Mouse (Mus musculus) monocyte, adult 2 months (primary cell): ENCODE results near the gene Zfp934.
"Not testable (repeated sequence)": the region's sequence is repeated elsewhere in the genome, so short reads cannot be mapped to it uniquely, and the experiment has no call there.

ENCODE experiments used
- DNase-seq, 2 experiments: peaks; one replicate each; pipeline ENCODE4 v3.0.0; 2022; ENCODE audit warnings: low spot score in 2 of 2, low read depth in 1 of 2

The Zfp934 gene

DNA sequence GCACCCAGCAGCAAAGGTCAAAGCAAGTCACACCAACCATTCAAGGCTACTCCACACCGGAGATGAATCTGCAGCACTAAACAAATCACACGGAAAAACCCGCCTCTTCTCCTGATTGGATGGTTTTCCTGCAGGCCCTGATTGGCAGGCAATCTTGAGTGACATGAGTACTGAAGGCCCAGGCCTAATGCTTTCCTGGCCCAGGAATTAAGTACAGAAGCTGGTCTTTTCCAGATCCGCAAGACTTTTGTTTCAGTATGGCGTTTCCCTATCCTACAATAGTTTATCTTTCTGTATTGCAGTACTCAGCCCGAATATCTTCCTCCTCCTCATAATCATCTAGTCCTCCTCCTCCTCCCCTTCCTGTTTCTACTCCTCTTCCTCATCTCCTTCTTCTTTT lies at the start of gene Zfp934:
Zfp934 (minus strand) TSS at position 101 of the 400 bp plus-strand sequence.
- DNase-seq: not testable (repeated sequence)

DNA sequence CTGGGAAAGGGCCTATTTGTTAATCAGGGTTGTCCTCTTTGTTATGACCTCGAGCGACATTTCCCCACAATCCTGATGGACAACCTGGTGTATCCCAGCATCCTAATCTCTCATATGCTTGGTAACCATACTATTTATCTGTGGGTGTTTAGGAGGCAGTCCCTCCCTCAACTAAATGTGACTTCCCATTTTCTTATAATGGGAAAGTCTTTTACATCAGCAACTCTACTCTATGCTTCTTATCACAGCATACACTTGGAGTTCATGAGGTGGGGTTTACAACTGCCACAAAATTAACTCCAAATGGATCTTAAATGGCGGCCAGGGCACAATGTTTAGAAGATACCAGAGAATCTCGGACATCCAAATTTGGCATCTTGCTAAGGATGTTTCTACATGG lies 46.5 kb upstream of the Zfp934 start:
- DNase-seq: not testable (repeated sequence)

GRCm38 (mm10) chr13:62561696-62562095 lies 9.3 kb downstream of the Zfp934 start:
- DNase-seq: not testable (repeated sequence)

GRCm38 (mm10) chr13:62558189-62559110 lies 12.5 kb downstream of the Zfp934 start, which contains the start of gene Zfp935:
Gene Zfp935 (minus strand): TSS chr13:62558511.
- DNase-seq: peak; percentile 8 to 41

DNA sequence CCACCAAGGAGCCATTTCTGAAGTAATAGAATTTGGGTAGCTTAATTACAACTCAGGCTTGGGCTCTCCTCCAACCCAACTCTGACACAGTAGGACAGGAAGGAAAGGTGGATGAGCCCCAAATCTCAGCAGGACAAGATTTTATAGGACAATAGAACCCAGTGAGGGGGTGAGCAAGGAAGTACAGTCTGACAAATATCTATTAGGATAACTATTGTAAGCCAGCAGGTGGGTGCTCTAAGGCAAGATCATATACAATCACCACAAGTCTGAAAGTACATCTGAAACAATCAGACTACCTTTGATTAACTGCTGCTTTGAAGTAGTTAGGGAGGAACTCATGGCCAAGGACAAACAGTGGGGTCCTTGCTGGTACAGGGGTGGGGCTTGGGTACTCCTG lies 40.9 kb downstream of the Zfp934 start:
- not testable (repeated sequence) for DNase-seq

DNA sequence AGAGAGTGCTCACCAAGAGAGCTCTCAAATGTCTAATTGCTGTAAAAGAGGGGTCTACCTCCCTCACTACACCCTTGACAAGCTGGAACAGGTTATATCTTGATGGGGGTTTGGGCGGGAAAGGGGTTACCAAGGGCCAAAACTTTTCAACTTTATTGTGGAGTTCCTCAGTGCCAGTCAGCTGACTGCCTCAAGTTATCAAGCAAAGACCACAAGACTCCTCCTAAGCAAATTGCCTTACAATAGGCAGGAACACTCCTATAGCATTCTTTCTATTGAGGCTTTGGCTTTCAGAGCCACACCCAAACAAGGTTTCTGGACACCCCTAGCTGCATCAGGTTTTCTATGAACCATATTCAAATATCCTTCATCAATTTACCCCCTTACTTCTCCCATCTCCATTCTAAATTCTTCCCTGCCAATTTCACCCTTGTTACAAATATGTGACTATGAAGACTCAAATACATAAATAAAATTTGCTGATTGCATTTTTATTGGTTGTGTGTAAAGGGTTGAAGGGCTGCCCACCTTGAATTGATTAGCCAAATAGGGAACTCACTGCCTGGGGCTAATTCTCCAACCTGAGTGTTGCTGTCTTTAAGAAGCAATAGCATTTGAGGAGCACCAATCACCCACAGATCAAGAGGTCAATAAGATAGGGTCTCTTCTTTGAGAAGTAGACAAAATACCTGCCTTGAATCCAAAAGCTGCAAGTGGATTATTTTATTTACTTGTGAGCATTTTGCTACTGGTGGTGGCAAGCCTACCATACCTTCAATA lies 60.2 kb downstream of the Zfp934 start:
- not testable (repeated sequence) for DNase-seq

DNA sequence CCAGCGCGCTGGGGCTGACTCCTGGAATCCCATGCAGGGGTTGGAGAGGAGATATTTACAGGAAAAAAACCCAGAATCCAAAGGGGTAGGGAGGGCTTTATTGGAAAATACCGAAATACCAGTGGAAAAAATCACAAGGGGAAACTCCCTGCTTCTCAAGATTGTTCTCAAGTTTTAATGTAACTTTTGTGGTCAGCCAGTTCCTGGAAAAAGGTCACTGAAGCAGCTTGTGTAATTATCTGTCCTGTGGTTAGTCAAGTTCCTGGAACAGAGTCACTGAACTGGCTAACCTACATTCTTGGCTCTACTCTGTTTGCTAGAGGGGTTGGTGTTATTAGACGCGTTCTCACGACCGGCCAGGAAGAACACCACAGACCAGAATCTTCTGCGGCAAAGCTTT lies 98.3 kb downstream of the Zfp934 start:
- DNase-seq: not testable (repeated sequence)

- DNase-seq: peak in 1 of 2 experiments; percentile 5
These were observed 101.1 kb downstream of the Zfp934 start for GRCm38 (mm10) chr13:62469947-62470346.

- DNase-seq: peak; percentile 44 to 73
These were observed 104.3 kb downstream of the Zfp934 start, which contains the start of gene Gm49359 for GRCm38 (mm10) chr13:62466424-62467334. Gene Gm49359 (minus strand): TSS chr13:62466832.
